Mouse (Mus musculus) lung, postnatal 36 days (tissue): ENCODE results near the gene Tmem269.

ENCODE experiments used
- DNase-seq: peaks from one replicate; pipeline ENCODE4 v3.0.0; 2022; ENCODE audit warnings: mixed read lengths

Gene Tmem269

GRCm38 (mm10) chr4:119218169-119218568 is at the start of gene Tmem269:
Tmem269 (minus strand) TSS chr4:119218217.
- DNase-seq: no peak

- no peak for DNase-seq
Measured at GRCm38 (mm10) chr4:119266606-119267005, 48.6 kb upstream of the Tmem269 start.

- DNase-seq: peak; percentile 34
Measured at GRCm38 (mm10) chr4:119263459-119263858, 45.4 kb upstream of the Tmem269 start.

- no peak for DNase-seq
Measured at GRCm38 (mm10) chr4:119262483-119262882, 44.5 kb upstream of the Tmem269 start.

GRCm38 (mm10) chr4:119261087-119261713 is 43.2 kb upstream of the Tmem269 start:
- DNase-seq: peak; percentile 60

GRCm38 (mm10) chr4:119259344-119260254 is 41.6 kb upstream of the Tmem269 start:
- DNase-seq: no peak

GRCm38 (mm10) chr4:119257083-119257482 is 39.1 kb upstream of the Tmem269 start:
- no peak for DNase-seq

DNA sequence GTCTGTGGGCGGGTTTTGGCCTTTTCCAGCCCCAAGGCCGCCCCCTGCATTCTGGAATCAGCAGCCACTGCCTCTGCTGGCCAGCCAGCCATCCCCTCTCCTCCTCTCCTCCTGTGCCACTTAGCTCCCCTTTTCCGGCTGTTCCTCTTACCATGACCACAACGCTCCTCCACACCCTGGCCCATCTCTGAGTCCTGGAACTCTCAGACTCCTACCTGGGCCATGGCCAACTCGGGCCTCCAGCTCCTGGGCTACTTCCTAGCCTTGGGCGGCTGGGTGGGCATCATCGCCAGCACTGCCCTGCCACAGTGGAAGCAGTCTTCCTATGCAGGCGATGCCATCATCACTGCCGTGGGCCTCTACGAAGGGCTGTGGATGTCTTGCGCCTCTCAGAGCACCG is 37.3 kb upstream of the Tmem269 start, which contains the start of gene Cldn19:
Gene Cldn19, plus strand, starts transcription at position 64 of the 400 bp plus-strand sequence.
- DNase-seq: no peak

GRCm38 (mm10) chr4:119254012-119254618 is 36.1 kb upstream of the Tmem269 start:
- no peak for DNase-seq

- no peak for DNase-seq
Measured at GRCm38 (mm10) chr4:119252025-119252808, 34.2 kb upstream of the Tmem269 start.

DNA sequence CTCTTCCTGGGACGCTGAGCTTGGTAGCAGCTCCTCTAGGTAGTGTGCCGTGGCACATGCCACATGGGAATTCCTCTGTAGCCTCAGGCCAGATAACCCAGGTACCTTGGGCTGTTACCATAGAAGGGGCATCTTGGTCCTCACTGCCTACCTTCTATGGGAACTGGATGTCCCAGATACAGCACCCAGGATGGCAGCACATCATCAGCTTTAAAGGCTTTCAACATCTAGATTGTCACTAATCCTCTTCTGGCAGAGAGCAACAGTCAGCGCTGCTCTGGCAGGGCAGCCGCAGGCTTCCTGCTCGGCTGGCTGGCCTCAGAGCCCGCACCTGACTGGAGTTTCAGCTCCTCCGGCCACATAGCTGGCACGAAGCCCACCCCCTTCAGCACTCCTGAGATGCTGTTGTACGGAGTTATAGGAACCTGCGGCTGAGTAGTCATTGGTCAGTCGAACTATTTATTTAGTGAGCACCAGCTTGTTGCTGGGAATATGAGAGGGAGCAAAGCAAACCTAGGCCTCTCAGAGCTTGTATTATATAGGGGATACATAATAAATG is 30.5 kb upstream of the Tmem269 start:
- peak; percentile 69 for DNase-seq

GRCm38 (mm10) chr4:119247462-119248235 is 29.6 kb upstream of the Tmem269 start:
- peak; percentile 92 for DNase-seq

GRCm38 (mm10) chr4:119246688-119247225 is 28.7 kb upstream of the Tmem269 start:
- DNase-seq: no peak

DNA sequence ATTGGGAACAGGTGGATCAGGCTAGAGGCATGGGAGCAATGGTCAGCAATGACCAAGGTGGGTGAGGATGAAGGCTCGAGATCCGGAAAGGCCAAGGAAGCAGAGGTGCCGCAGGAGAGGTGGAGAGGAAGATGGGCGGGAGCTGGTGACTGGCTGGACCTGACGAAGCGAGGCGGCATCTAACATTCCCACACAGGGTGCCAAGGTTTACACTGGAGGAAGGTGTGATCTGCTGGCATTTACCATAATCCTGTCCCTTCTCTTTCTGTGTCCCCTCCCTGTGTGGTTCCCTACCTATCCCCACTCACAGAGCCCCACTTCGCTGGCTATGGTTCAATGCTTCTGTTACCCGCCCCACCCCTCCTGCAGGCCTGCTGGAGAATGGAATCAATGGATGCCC is 27.9 kb upstream of the Tmem269 start:
- DNase-seq: no peak

- DNase-seq: peak; percentile 43
Measured at GRCm38 (mm10) chr4:119245556-119245955, 27.5 kb upstream of the Tmem269 start.

DNA sequence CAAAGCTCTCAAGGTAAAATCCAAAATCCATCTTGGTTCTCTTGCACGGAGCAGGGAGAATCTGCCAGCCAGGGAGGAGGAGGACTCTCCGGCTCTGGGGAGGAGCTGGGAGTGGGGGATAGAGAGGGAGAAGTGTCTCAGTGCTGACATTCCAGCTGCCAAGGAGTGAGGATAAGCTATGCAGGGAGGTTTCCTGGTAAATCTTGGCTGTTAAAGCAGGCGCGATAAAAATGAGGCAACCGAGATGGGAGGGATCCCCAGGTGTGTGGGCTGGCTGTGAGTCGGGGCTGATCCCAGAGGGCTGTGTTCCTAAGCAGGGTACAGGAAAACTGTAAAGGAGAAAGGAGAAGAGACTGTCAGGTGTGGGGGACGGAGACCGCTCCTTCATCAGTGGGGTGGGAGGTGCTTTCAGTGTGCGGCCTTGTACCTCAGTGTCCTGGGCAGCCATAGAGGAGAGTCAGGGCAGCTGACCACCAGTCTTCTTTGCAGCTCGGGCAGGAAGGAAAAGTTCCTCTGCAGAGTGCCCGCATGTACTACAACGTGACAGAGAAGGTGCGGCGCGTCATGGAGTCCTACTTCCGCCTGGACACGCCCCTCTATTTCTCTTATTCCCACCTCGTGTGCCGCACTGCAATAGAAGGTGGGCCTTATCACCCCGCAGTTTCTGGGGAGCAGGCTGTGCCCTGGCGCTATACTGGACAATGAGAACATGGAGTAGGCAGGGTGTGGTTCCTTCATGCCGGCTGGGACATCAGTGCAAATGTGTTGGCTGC is 26.6 kb upstream of the Tmem269 start:
- DNase-seq: no peak

DNA sequence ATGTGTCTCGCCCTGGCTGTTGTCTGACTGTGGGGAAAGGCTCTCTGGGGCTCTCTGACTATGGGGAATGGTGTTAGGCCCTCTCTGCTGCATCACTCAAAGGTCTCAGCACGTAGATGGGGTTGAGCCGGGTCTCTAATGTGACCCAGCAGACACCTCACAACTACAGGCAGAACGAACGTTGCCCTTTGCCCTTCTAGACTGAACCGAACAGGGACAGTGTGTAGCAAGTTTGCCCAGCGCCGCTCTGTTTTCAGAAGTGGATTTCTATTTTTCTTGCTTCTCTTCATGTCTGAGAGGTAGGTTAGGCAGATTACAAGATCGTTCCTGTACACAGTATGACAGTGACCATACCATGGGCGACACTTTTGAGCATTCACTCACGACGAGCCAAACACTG is 24.6 kb upstream of the Tmem269 start:
- DNase-seq: no peak

- DNase-seq: peak; percentile 40
Measured at GRCm38 (mm10) chr4:119241664-119242063, 23.6 kb upstream of the Tmem269 start.

GRCm38 (mm10) chr4:119239181-119239682 is 21.2 kb upstream of the Tmem269 start:
- peak; percentile 60 for DNase-seq

DNA sequence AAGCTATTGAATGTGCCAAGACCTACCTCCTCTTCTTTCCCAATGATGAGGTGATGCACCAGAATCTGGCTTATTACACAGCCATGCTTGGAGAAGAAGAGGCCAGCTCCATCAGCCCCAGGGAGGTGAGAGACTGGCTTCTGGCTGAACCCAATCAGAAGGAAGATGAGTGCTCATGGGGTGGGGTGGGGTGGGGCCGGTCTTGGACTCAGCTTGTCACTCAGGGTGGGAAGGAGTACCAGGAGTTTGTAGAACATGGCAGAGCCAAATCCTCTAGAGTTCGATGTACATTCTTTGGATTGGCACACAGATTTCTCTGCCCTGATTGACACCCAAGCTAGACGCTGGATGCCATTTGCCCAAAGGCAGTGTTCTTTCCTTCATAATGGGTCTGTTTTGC is 20.6 kb upstream of the Tmem269 start:
- no peak for DNase-seq
